Mouse (Mus musculus): ENCODE measurements around the gene Slco6d1. TPM values are rescaled to one million over a fixed set of nuclear protein-coding genes. Genes with fewer than 3 reads are reported as not detected.

The Slco6d1 gene
- not detected in 2 replicates for polyA plus RNA-seq (2012; rRNA removed; ENCODE audit: low replicate concordance)

GRCm38 (mm10) chr1:98420824-98421223, at the start of gene Slco6d1:
Gene Slco6d1 (plus strand): TSS chr1:98421124.

Measured in subcutaneous adipose tissue, adult 2 months (tissue).